Mouse (Mus musculus): ENCODE results near the gene Sort1. TPM values are rescaled to one million over a fixed set of nuclear protein-coding genes. Genes with fewer than 3 reads are reported as not detected.

Gene Sort1
- total RNA-seq, 2 experiments from 2014 or later = 41.3 to 72.6 TPM

Other genes starting within 250 kb of the Sort1 start
- 10 to 100 TPM; 19.6 to 20.3 TPM for gene Gstm4, start 239.2 kb upstream of the Sort1 start, total RNA-seq (2021)
- 100 to 1,000 TPM; 130 to 192 TPM for gene Ampd2, start 197.4 kb upstream of the Sort1 start, total RNA-seq (2021)
- gene Gnat2, start 191.3 kb upstream of the Sort1 start, total RNA-seq (2021) = 10 to 100 TPM; 11.0 to 18.6 TPM
- 100 to 1,000 TPM; 160 to 166 TPM for gene Gnai3, start 137.9 kb upstream of the Sort1 start, total RNA-seq (2021)
- gene Gpr61, start 129.2 kb upstream of the Sort1 start, total RNA-seq (2021) = under 1 TPM; 0.19 to 0.23 TPM
- gene Amigo1, start 97.7 kb upstream of the Sort1 start, total RNA-seq (2021) = 10 to 100 TPM; 23.1 to 23.5 TPM
- gene Cyb561d1, start 82.9 kb upstream of the Sort1 start, total RNA-seq (2021) = 1 to 10 TPM; 7.3 to 8.6 TPM
- 1 to 10 TPM; 8.2 to 8.5 TPM for gene Atxn7l2, start 73.1 kb upstream of the Sort1 start, total RNA-seq (2021)
- gene Sypl2, start 57.4 kb upstream of the Sort1 start, total RNA-seq (2021) = 1 to 10 TPM in 1 of 2 experiments, under 1 TPM in 1; 0.46 to 1.4 TPM
- gene Psma5, start 27.2 kb upstream of the Sort1 start, total RNA-seq (2021) = 10 to 100 TPM; 79.4 to 84.3 TPM
- gene Mybphl, start 80.8 kb downstream of the Sort1 start, total RNA-seq (2021) = not detected
- 1 to 10 TPM; 1.7 to 1.8 TPM for gene Psrc1, start 99.8 kb downstream of the Sort1 start, total RNA-seq (2021)
- 1 to 10 TPM; 4.4 to 7.0 TPM for gene Celsr2, start 131.5 kb downstream of the Sort1 start, total RNA-seq (2021)
- 100 to 1,000 TPM; 168 to 202 TPM for gene Sars, start 161.1 kb downstream of the Sort1 start, total RNA-seq (2021)